Mouse (Mus musculus) kidney, postnatal 10 days (tissue): ENCODE measurements around the gene Dnajb7.

Source experiments
- DNase-seq: peaks from one replicate; pipeline ENCODE4 v3.0.0; 2021; ENCODE audit warnings: mixed read lengths

Dnajb7 gene

GRCm38 (mm10) chr15:81364271-81364670, 43.8 kb downstream of the Dnajb7 start:
- DNase-seq = no peak

- DNase-seq = no peak
Observed at GRCm38 (mm10) chr15:81362501-81362900, 45.6 kb downstream of the Dnajb7 start.

GRCm38 (mm10) chr15:81361417-81362015, 46.6 kb downstream of the Dnajb7 start:
- DNase-seq = no peak

- DNase-seq = no peak
Observed at GRCm38 (mm10) chr15:81361022-81361404, 47.1 kb downstream of the Dnajb7 start.

GRCm38 (mm10) chr15:81360345-81361021, 47.6 kb downstream of the Dnajb7 start, which contains the start of gene Slc25a17:
Gene Slc25a17 (minus strand): TSS chr15:81360812.
- peak; percentile 97 for DNase-seq

GRCm38 (mm10) chr15:81359421-81359820, 48.7 kb downstream of the Dnajb7 start:
- no peak for DNase-seq

DNA sequence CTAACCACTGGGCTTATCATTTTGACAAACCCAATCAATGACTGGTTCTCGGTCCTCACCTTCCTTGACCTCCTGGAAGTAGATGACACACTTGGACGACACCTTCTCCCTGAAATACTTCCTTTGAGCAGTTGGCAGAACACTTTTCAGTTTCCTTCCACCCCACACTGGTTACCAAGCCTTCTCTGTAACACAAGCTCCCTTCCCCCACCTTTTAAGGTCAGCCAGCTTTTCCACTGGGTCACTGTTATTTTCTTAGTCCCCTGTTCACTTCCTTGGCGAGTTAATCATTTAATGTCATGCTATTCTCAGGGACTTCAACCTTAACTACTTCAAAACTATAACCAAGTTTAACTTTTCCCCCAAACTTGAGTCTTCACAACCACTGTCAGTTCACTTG, 49.2 kb downstream of the Dnajb7 start:
- DNase-seq = peak; percentile 29

GRCm38 (mm10) chr15:81356946-81357345, 51.2 kb downstream of the Dnajb7 start:
- DNase-seq = no peak
